Mouse (Mus musculus): Measurements from ENCODE around the gene Klf7. TPM values are rescaled to one million over a fixed set of nuclear protein-coding genes. Genes with fewer than 3 reads are reported as not detected.

Gene Klf7
- total and polyA plus RNA-seq, 3 experiments: 10.3 to 18.9 (median 18.4) TPM

GRCm38 (mm10) chr1:64089691-64090090, 32.4 kb downstream of the Klf7 start:
- Histone ChIP-seq H3K36me3 (ENCODE audit: control insufficient read depth, insufficient read depth, low read length) (peaks cover 73% of the 10 kb centered on the region), H3K9ac (ENCODE audit: low read depth, low read length) (no peak overlapping the region), H3K4me1 (ENCODE audit: control insufficient read depth, insufficient read depth, low read length) (peaks cover 32% of the 10 kb centered on the region), H3K79me2 (replicated peaks; ENCODE audit: control insufficient read depth, insufficient read depth, low read length) (peaks cover 16% of the 10 kb centered on the region), H3K27me3 (ENCODE audit: control insufficient read depth, insufficient read depth, low read length) (no peaks in the 10 kb centered on the region), H3K27ac (peak overlapping the region; percentile 84), H3K4me3 (no peak overlapping the region)
- intact Hi-C loops (cut with DNase I): loop anchor here (1.0 to 5.0 kb wide), 3 partner anchors 29 to 133 kb away; no protein-coding TSS in a partner anchor
- TF ChIP-seq CTCF (IDR thresholded peaks at IDR 0.05) (no peak), EP300 (IDR thresholded peaks at IDR 0.05; ENCODE audit: insufficient read depth, low read depth, low read length) (no peak), POLR2A (IDR thresholded peaks at IDR 0.05; ENCODE audit: insufficient read depth, low read depth, low read length) (no peak)
- 35% methylated on average over 1 of the region's 1 CpGs for WGBS
- DNase-seq: no peak

DNA sequence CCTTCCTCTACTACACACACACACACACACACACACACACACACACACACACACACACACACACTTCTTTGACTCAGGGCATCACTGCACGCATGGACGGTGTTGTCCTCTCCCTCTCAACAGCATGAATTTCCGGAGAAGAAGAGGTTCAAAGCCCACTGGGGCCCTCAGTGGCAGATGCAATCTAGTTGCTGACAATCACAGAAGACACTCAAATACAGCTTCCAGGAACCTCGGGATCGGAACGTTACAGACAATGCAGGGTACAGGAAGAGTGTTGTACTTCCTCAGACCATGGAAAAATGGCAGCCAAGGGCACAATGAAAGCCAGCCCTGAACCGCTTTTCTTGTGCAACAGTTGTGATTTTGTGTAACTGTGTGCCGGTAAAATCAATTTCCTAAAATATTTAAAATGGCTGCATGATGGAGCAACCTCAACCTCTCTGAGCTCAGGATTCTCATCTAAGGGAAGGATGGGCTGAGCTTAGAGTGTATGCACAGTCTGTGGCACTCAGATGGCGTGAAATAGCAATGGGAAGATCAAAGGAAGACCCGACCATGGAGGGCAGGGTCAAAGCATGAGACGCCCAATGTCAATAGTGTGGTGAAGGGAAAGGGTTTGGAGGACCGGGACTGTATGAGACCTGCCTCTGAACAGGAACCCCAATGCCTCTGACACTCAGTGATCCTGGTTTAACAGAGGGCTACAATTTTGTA, 33.3 kb downstream of the Klf7 start:
- 46% methylated on average over 12 of the region's 12 CpGs for WGBS
- DNase-seq: peak; percentile 46 to 52
- intact Hi-C loops (cut with DNase I): loop anchor here (1.0 to 5.0 kb wide), 3 partner anchors 47 to 134 kb away; no protein-coding TSS in a partner anchor
- Histone ChIP-seq H3K4me1 (ENCODE audit: control insufficient read depth, insufficient read depth, low read length) (peaks cover 30% of the 10 kb centered on the region), H3K27ac (peak overlapping the region; percentile 84), H3K4me3 (no peak overlapping the region), H3K27me3 (ENCODE audit: control insufficient read depth, insufficient read depth, low read length) (no peaks in the 10 kb centered on the region), H3K36me3 (ENCODE audit: control insufficient read depth, insufficient read depth, low read length) (peaks cover 70% of the 10 kb centered on the region), H3K79me2 (replicated peaks; ENCODE audit: control insufficient read depth, insufficient read depth, low read length) (peaks cover 14% of the 10 kb centered on the region), H3K9ac (ENCODE audit: low read depth, low read length) (peak overlapping the region; percentile 33; the same call in 1 of the 2 replicates)
- TF ChIP-seq EP300 (IDR thresholded peaks at IDR 0.05; ENCODE audit: insufficient read depth, low read depth, low read length): no peak
- no peak for TF ChIP-seq CTCF (IDR thresholded peaks at IDR 0.05)
- no peak; the same call in 1 of the 2 replicates for TF ChIP-seq POLR2A (IDR thresholded peaks at IDR 0.05; ENCODE audit: insufficient read depth, low read depth, low read length)

DNA sequence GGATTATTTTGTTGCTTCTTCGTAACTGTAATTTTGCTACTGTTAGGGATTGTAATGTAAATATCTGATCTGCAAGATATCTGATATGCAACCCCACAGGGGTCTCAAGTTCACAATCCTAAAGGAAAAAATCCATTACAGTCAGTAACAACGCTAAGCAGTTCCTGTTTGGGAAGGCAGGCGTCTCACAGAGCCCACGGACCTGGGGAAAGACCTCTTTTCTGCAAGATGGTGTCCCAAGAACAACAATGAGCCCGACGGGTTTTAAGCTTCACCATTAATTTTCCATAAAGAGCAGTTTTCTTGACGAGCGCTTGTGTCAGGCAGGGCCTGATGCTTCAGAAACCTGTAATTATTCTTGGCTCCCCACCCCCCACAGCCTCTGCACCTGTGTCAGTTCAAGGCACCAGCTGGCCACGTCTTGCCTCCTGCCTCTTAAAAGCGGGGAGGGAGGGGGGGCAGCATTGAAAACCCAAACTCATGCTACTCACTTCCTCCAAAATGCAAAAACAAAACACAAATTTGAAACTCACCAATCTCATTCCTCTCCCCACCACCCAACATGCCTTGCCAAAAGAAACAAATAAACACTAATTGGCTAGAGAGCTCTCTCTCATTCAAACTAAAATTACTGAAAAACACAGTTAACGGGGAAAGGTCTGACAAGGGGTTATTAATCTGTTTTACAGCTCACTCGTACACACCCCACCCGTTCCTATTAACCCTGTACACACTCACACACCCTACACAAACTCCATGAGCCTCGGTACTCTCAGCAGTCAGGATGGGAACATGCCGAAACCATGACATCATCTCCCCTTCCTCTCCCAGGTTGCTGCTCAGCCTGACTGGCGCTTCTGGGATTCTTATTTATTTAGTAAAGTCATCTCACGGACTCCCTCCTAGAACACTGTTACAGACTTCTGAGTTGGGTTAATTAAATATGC, 34.2 kb downstream of the Klf7 start:
- peaks cover 28% of the 10 kb centered on the region for H3K4me1 ChIP-seq (ENCODE audit: control insufficient read depth, insufficient read depth, low read length)
- TF ChIP-seq POLR2A (IDR thresholded peaks at IDR 0.05; ENCODE audit: insufficient read depth, low read depth, low read length) (peak; percentile 52; the same call in 1 of the 2 replicates), CTCF (IDR thresholded peaks at IDR 0.05) (peak; percentile 22; the same call in 1 of the 2 replicates), EP300 (IDR thresholded peaks at IDR 0.05; ENCODE audit: insufficient read depth, low read depth, low read length) (peak; percentile 93)
- H3K36me3 ChIP-seq (ENCODE audit: control insufficient read depth, insufficient read depth, low read length): peaks cover 71% of the 10 kb centered on the region
- DNase-seq: peak; percentile 50 to 76
- 35% methylated on average over 17 of the region's 17 CpGs for WGBS
- no peaks in the 10 kb centered on the region for H3K27me3 ChIP-seq (ENCODE audit: control insufficient read depth, insufficient read depth, low read length)
- H3K4me3 ChIP-seq: no peak overlapping the region
- peak overlapping the region; percentile 33; the same call in 1 of the 2 replicates for H3K9ac ChIP-seq (ENCODE audit: low read depth, low read length)
- peaks cover 18% of the 10 kb centered on the region for H3K79me2 ChIP-seq (replicated peaks; ENCODE audit: control insufficient read depth, insufficient read depth, low read length)
- intact Hi-C loops (cut with DNase I): loop anchor here (1.0 to 5.0 kb wide), 3 partner anchors 47 to 134 kb away; no protein-coding TSS in a partner anchor
- peak overlapping the region; percentile 80 for H3K27ac ChIP-seq

GRCm38 (mm10) chr1:64085875-64086274, 36.2 kb downstream of the Klf7 start:
- DNase-seq: no peak
- Histone ChIP-seq H3K36me3 (ENCODE audit: control insufficient read depth, insufficient read depth, low read length) (peaks cover 62% of the 10 kb centered on the region), H3K27ac (peak overlapping the region; percentile 80), H3K4me3 (no peak overlapping the region), H3K27me3 (ENCODE audit: control insufficient read depth, insufficient read depth, low read length) (no peaks in the 10 kb centered on the region), H3K9ac (ENCODE audit: low read depth, low read length) (no peak overlapping the region), H3K4me1 (ENCODE audit: control insufficient read depth, insufficient read depth, low read length) (peaks cover 25% of the 10 kb centered on the region), H3K79me2 (replicated peaks; ENCODE audit: control insufficient read depth, insufficient read depth, low read length) (peaks cover 14% of the 10 kb centered on the region)
- TF ChIP-seq POLR2A (IDR thresholded peaks at IDR 0.05; ENCODE audit: insufficient read depth, low read depth, low read length): no peak
- TF ChIP-seq CTCF (IDR thresholded peaks at IDR 0.05): no peak
- no peak for TF ChIP-seq EP300 (IDR thresholded peaks at IDR 0.05; ENCODE audit: insufficient read depth, low read depth, low read length)
- WGBS: 67% methylated on average over 4 of the region's 4 CpGs
- intact Hi-C loops (cut with DNase I): loop anchor here (5.0 kb wide), 1 partner anchor 136 kb away; no protein-coding TSS in a partner anchor

- no peak for TF ChIP-seq POLR2A (IDR thresholded peaks at IDR 0.05; ENCODE audit: insufficient read depth, low read depth, low read length)
- TF ChIP-seq CTCF (IDR thresholded peaks at IDR 0.05): no peak
- no peak for TF ChIP-seq EP300 (IDR thresholded peaks at IDR 0.05; ENCODE audit: insufficient read depth, low read depth, low read length)
- Histone ChIP-seq H3K4me1 (ENCODE audit: control insufficient read depth, insufficient read depth, low read length) (peaks cover 23% of the 10 kb centered on the region), H3K36me3 (ENCODE audit: control insufficient read depth, insufficient read depth, low read length) (peaks cover 63% of the 10 kb centered on the region), H3K27ac (peak overlapping the region; percentile 52), H3K79me2 (replicated peaks; ENCODE audit: control insufficient read depth, insufficient read depth, low read length) (peaks cover 12% of the 10 kb centered on the region), H3K4me3 (no peak overlapping the region), H3K27me3 (ENCODE audit: control insufficient read depth, insufficient read depth, low read length) (no peaks in the 10 kb centered on the region), H3K9ac (ENCODE audit: low read depth, low read length) (no peak overlapping the region)
- no peak for DNase-seq
- 71% methylated on average over 4 of the region's 4 CpGs for WGBS
- intact Hi-C loops (cut with DNase I): loop anchor here (5.0 kb wide), 1 partner anchor 137 kb away; no protein-coding TSS in a partner anchor
Observed at GRCm38 (mm10) chr1:64085361-64085760, 36.7 kb downstream of the Klf7 start.
